In the genomic region with DNA sequence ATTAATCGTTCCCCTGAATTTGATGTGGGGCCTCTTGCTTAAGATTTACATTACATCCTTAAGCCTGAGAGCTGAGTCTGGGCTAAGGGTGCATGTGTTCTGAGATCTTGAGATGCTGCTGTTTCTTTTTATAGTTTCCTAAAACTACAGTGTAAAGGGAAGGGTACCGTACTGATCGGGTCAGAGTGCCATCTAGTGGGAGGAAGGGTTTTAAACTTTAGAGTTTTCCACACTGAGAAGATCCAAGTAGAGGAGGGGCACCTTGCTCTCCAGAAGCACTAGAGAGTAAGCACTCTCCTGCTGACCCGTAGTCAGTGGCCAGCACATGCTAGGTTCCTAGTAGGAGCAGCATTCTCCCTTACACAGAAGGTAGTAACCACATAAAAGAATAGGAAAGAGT, we compare ENCODE assay signal across 8 mouse cellular contexts. TPM values are rescaled to one million over a fixed set of nuclear protein-coding genes. Genes with fewer than 3 reads are reported as not detected.
A peak's percentile ranks its signal among the peaks of the same experiment; 100 is the strongest.
DNase-seq lines count a peak whose midpoint lies in the region; ATAC-seq and TF ChIP-seq lines count a peak whose summit lies in the region.

No protein-coding gene starts in this region.

- ATAC-seq in midbrain, embryonic 13.5 days: peak; percentile 27; the same call in 1 of the 2 replicates
- 0 out of 2 replicates have a peak, but pooled peaks have one; percentile 39 for ATAC-seq in neural tube, embryonic 15.5 days (ENCODE audit: low FRiP score)
- no peak for ATAC-seq in erythroid progenitor cell, adult 5-6 weeks (replicated peaks; ENCODE audit: low FRiP score, poor library complexity, severe bottlenecking)

- no peak overlapping the region for H3K4me3 ChIP-seq in heart, adult 2 months
- H3K4me3 ChIP-seq in midbrain, embryonic 13.5 days (replicated peaks): no peak overlapping the region
- H3K4me3 ChIP-seq in midbrain, embryonic 10.5 days: no peak overlapping the region
- no peak overlapping the region for H3K4me3 ChIP-seq in cortical plate, adult 2 months (ENCODE audit: insufficient read depth, low read length)
- H3K4me3 ChIP-seq in neural tube, embryonic 15.5 days (replicated peaks): no peak overlapping the region

- no peak overlapping the region for H3K4me2 ChIP-seq in midbrain, embryonic 13.5 days (replicated peaks)
- H3K4me2 ChIP-seq in neural tube, embryonic 15.5 days: no peak overlapping the region

- no peak overlapping the region for H3K27ac ChIP-seq in heart, adult 2 months
- no peak overlapping the region for H3K27ac ChIP-seq in midbrain, embryonic 13.5 days
- H3K27ac ChIP-seq in midbrain, embryonic 10.5 days (replicated peaks): no peak overlapping the region
- no peak overlapping the region for H3K27ac ChIP-seq in cortical plate, adult 2 months (ENCODE audit: insufficient read depth, low read length)
- H3K27ac ChIP-seq in neural tube, embryonic 15.5 days (replicated peaks): no peak overlapping the region

- H3K4me1 ChIP-seq in heart, adult 2 months (ENCODE audit: control insufficient read depth, insufficient read depth, low read length): no peaks in the 10 kb centered on the region
- no peaks in the 10 kb centered on the region for H3K4me1 ChIP-seq in midbrain, embryonic 13.5 days (replicated peaks)
- H3K4me1 ChIP-seq in midbrain, embryonic 10.5 days: peaks cover 11% of the 10 kb centered on the region
- H3K4me1 ChIP-seq in cortical plate, adult 2 months (ENCODE audit: control insufficient read depth, insufficient read depth, low read length): no peaks in the 10 kb centered on the region
- H3K4me1 ChIP-seq in neural tube, embryonic 15.5 days: 0 out of 2 replicates have a peak, but pooled peaks cover 5% of the 10 kb centered on the region

- H3K36me3 ChIP-seq in heart, adult 2 months (ENCODE audit: control insufficient read depth, insufficient read depth, low read length): no peaks in the 10 kb centered on the region
- H3K36me3 ChIP-seq in midbrain, embryonic 13.5 days: peaks cover 18% of the 10 kb centered on the region
- peaks cover 56% of the 10 kb centered on the region for H3K36me3 ChIP-seq in midbrain, embryonic 10.5 days
- no peaks in the 10 kb centered on the region for H3K36me3 ChIP-seq in neural tube, embryonic 15.5 days

- no peaks in the 10 kb centered on the region for H3K79me2 ChIP-seq in heart, adult 2 months (replicated peaks; ENCODE audit: control insufficient read depth, insufficient read depth, low read length)

- 44% methylated on average over 4 of the region's 4 CpGs for WGBS in heart, adult 2 months
- 61% methylated on average over 4 of the region's 4 CpGs for WGBS in midbrain, embryonic 13.5 days
- 72% methylated on average over 4 of the region's 4 CpGs for WGBS in midbrain, embryonic 10.5 days
- WGBS in neural tube, embryonic 15.5 days: 57% methylated on average over 4 of the region's 4 CpGs

- peak; percentile 56 for TF ChIP-seq CTCF in heart, adult 2 months (IDR thresholded peaks at IDR 0.05)
- TF ChIP-seq CTCF in cortical plate, adult 2 months (IDR thresholded peaks at IDR 0.05; ENCODE audit: extremely low read depth, insufficient read depth, low read length): peak; percentile 24; the same call in 1 of the 2 replicates

- intact Hi-C loops in heart, adult 2 months (cut with DNase I): no loop called here
- intact Hi-C loops in heart, postnatal 36 days (cut with DNase I): no loop called here

- H3K9me3 ChIP-seq in midbrain, embryonic 13.5 days: no peaks in the 10 kb centered on the region
- H3K9me3 ChIP-seq in midbrain, embryonic 10.5 days (replicated peaks): no peaks in the 10 kb centered on the region
- H3K9me3 ChIP-seq in neural tube, embryonic 15.5 days (replicated peaks): no peaks in the 10 kb centered on the region

- no peaks in the 10 kb centered on the region for H3K27me3 ChIP-seq in heart, adult 2 months (ENCODE audit: control insufficient read depth, insufficient read depth, low read length)
- no peaks in the 10 kb centered on the region for H3K27me3 ChIP-seq in midbrain, embryonic 13.5 days
- peaks cover 4% of the 10 kb centered on the region; the same call in 1 of the 2 replicates for H3K27me3 ChIP-seq in midbrain, embryonic 10.5 days (ENCODE audit: low read depth, poor library complexity, severe bottlenecking)
- no peaks in the 10 kb centered on the region for H3K27me3 ChIP-seq in neural tube, embryonic 15.5 days (replicated peaks)

- no peak for TF ChIP-seq EP300 in heart, adult 2 months (IDR thresholded peaks at IDR 0.05; ENCODE audit: insufficient read depth, low read depth, low read length)

- H3K9ac ChIP-seq in heart, adult 2 months (ENCODE audit: low read depth, low read length): no peak overlapping the region
- no peak overlapping the region for H3K9ac ChIP-seq in midbrain, embryonic 13.5 days (replicated peaks)
- H3K9ac ChIP-seq in neural tube, embryonic 15.5 days (replicated peaks): no peak overlapping the region

- TF ChIP-seq POLR2A in heart, adult 2 months (IDR thresholded peaks at IDR 0.05; ENCODE audit: insufficient read depth, low read depth, low read length): no peak
- no peak for TF ChIP-seq POLR2A in cortical plate, adult 2 months (IDR thresholded peaks at IDR 0.05; ENCODE audit: extremely low read depth, insufficient read depth, low read length)

- no peak for DNase-seq in heart, adult 2 months
- no peak for DNase-seq in heart, postnatal 36 days
- no peak for DNase-seq in midbrain, embryonic 10.5 days (ENCODE audit: low spot score)
- no peak for DNase-seq in cerebellum, adult 9-10 months

RNA-seq across cellular contexts. Expression of a gene that starts 33.2 kb away (rescaled TPM):
- 10 to 100 TPM; 12.5 to 14.3 TPM for total RNA-seq in heart, adult 2 months (2021)
- polyA plus RNA-seq in heart, adult 2 months (2012; rRNA removed): 10.1 and 13.8 TPM in 2 replicates
- total RNA-seq in heart, postnatal 36 days (2021): 10 to 100 TPM; 11.9 to 13.8 TPM
- polyA plus RNA-seq in midbrain, embryonic 13.5 days (2015; fragmentation: Nextera tagmentation; extraction: Ambion mirVana): 50.6 and 54.2 TPM in 2 replicates
- 81.2 and 82.3 TPM in 2 replicates for polyA plus RNA-seq in midbrain, embryonic 10.5 days (2016; fragmentation: Nextera tagmentation; extraction: Ambion mirVana)
- polyA plus RNA-seq in cortical plate, adult 2 months (2012; rRNA removed): 28.0 and 28.7 TPM in 2 replicates
- 47.7 and 50.7 TPM in 2 replicates for polyA plus RNA-seq in neural tube, embryonic 15.5 days (2015; fragmentation: Nextera tagmentation; extraction: Ambion mirVana)
- 10.8 and 26.4 TPM in 2 replicates for total RNA-seq in erythroid progenitor cell, adult 5-6 weeks (2015; ENCODE audit: low replicate concordance)
- total RNA-seq in erythroid progenitor cell, adult 5-6 weeks (2017; ENCODE audit: low replicate concordance): 5.6 and 11.0 TPM in 2 replicates

RNA-seq across cellular contexts. Expression of a gene that starts 52.4 kb away (rescaled TPM):
- total RNA-seq in heart, adult 2 months (2021): 10 to 100 TPM; 13.3 to 16.9 TPM
- 8.2 and 9.0 TPM in 2 replicates for polyA plus RNA-seq in heart, adult 2 months (2012; rRNA removed)
- 10 to 100 TPM; 12.5 to 12.7 TPM for total RNA-seq in heart, postnatal 36 days (2021)
- 3.5 and 4.5 TPM in 2 replicates for polyA plus RNA-seq in midbrain, embryonic 13.5 days (2015; fragmentation: Nextera tagmentation; extraction: Ambion mirVana)
- polyA plus RNA-seq in midbrain, embryonic 10.5 days (2016; fragmentation: Nextera tagmentation; extraction: Ambion mirVana): 9.8 and 10.3 TPM in 2 replicates
- 15.8 and 16.3 TPM in 2 replicates for polyA plus RNA-seq in cortical plate, adult 2 months (2012; rRNA removed)
- polyA plus RNA-seq in neural tube, embryonic 15.5 days (2015; fragmentation: Nextera tagmentation; extraction: Ambion mirVana): 5.1 and 9.0 TPM in 2 replicates
- total RNA-seq in erythroid progenitor cell, adult 5-6 weeks (2015; ENCODE audit: low replicate concordance): 31.4 and 49.5 TPM in 2 replicates
- 37.7 and 51.5 TPM in 2 replicates for total RNA-seq in erythroid progenitor cell, adult 5-6 weeks (2017; ENCODE audit: low replicate concordance)
